Mouse (Mus musculus) hindlimb bud, embryonic 11.5 days (tissue): ENCODE measurements around the gene Ckmt1.
A peak's percentile ranks its signal among the peaks of the same experiment; 100 is the strongest.
"Not testable (repeated sequence)": the region's sequence is repeated elsewhere in the genome, so short reads cannot be mapped to it uniquely, and the experiment has no call there.

Experiments
- DNase-seq: peaks from one replicate; pipeline ENCODE4 v3.0.0-alpha.2; 2012; ENCODE audit warnings: low read depth, low spot score; ENCODE audit errors: extremely low spot score

Gene Ckmt1

GRCm38 (mm10) chr2:121357494-121357893 is at the start of gene Ckmt1:
Ckmt1 (plus strand) TSS chr2:121357714.
- DNase-seq: no peak

DNA sequence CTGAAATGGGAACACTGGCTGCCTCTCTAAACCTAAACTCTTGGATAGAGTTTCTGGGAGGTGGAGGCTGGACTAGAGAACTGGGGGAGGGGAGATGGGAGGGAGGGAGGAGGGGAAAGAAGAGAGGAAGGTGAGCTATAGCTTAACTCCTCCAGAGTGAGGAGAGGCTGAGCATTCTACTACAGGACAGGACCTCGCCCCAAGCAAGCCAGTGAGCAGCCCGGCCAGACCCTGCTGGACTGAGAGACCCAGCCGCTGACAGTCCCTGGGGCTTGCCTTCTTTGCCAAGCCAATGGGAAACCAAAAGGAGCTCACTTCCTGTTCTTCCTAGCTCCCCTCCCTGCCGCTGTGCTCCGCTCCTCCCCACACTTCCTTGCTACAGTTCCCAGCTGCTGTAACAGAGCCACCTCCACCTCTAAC is 48.5 kb upstream of the Ckmt1 start:
- no peak for DNase-seq

- DNase-seq: no peak
Measured at GRCm38 (mm10) chr2:121316278-121316677, 41.2 kb upstream of the Ckmt1 start.

DNA sequence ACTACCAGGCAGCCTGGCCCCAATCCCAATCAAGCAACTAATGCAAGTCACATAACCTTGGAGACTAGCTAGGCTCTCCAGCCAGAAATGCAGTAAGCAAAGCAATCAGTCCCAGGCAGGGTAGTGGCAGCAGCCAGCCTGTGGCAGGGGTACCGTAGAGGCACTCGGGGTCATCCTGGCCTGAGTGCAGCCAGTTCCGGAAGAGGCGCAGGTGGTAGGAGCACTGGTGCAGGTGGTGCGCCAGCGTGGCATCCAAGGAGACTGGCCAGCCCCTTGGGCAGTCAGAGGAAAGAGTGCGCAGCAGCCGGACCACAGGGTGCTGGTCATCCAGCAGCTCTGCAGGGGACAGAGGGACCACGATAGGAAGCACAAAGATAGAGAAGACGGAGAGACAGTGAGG is 34.5 kb upstream of the Ckmt1 start:
- DNase-seq: no peak

DNA sequence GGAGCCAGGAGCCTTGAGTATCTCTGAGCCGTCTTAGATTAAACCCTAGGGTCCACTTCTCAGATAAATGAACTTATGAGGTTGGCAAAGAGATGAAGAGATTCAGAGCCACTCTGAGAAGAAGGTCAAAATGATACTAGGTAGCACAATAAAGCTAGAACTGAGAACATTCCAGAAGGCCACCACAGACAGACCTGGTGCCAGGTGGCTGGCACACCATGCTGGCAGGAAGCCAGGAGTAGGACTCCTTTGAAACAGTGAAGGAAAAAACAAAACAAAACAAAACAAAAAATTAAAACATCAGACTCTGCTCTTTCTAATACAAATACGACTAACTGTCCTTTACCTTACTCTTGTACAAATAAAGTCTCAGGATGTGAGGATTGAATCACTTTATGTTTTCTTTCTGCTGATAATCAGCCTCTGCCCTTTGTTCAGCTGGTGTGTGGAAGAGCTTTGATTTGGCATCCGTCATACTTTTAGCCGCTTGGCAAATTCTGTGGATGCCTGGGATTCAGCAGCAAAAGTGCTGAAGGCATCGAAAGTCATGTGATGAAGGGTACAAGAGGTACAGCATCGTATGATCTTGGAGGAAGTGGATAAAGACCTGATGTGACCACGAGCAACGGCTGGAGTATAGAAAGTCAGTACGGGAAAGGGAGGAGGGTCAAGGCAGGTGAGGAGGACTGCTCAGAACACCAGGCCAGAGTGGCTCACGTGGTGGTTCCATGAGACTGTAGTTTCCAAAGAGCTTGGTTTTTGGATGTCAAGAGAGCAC is 33.6 kb upstream of the Ckmt1 start:
- no peak for DNase-seq

DNA sequence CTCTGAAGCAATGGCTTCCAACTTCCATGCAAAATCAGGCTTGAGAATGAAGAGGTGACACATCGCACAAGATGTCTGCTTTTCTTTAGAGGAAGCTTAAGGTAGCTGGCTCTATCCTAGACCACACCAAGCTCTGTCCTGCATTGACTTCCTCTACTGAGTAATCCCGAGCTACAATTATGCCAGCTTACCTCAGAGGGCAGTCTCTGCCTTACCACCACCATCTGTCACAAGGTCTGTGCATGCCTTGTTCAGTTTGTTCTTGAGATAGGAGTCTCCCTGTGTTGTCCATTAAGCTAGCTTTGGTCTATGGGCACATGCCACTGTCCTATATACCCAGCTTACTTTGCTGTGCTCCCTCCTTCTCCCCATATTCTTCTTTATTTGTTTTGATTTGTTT is 28.0 kb upstream of the Ckmt1 start:
- DNase-seq: no peak

DNA sequence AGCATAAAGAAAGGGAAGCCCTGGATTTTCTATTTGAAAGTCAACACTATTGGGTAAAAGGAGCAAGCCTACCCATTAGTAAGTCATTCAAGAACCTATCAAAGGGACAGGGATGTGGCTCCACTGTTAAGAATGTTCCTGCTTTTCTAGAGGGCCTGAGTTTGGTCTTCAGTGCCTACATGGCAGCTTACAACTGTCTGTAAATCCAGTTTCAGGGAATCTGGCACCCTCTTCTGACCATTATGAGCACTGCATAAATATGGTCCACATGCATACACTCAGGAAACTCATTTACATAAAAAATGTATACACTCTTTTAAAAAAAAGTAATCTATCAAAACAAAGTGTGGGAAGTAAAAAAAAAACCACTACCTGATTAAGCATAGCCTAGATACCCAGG is 18.5 kb upstream of the Ckmt1 start:
- DNase-seq: no peak

GRCm38 (mm10) chr2:121353156-121353555 is 4.4 kb upstream of the Ckmt1 start:
- no peak for DNase-seq

DNA sequence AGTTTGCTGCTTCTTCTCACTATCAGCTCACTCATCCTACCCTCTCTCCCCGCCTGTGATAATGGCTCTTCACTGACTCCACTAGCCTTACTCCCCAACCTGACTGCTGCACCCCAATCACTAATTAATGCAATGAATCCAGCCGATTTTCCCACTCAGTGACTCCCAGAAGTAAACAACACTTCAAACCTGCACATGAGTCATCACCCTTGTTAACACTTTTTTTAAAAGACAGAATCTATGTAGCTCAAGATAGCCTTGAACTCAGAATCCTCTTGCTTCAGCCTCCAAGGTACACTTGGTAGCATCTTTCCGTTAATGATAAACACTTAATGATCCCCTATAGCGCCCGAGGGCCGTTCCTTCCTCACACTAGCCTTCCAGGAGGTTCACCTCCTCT is 3.1 kb upstream of the Ckmt1 start:
- DNase-seq: no peak

- peak; percentile 79 for DNase-seq
Measured at GRCm38 (mm10) chr2:121354820-121355592, 2.5 kb upstream of the Ckmt1 start, which contains the start of gene Ppip5k1. Ppip5k1 (minus strand) TSS chr2:121355396.

DNA sequence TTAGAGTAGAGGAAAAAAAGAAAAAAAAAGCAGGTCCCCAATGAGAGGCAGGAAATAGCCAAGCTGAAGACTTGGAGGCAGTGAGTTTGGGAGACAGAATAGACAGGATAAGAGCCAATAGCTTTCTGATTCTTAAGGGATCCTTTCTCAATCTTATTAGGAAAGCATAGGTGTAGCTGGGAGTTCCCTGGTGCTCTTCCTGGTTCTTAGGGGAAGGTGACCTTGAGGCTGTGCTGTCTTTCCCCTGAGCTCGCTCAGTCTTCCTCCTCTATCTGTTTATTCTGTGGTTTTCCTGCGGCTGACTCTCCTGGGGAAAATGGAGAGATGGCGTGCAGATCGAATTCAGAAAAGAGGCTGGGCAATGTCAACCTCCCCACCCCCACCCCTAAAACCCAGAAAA is 447 bp downstream of the Ckmt1 start:
- no peak for DNase-seq

DNA sequence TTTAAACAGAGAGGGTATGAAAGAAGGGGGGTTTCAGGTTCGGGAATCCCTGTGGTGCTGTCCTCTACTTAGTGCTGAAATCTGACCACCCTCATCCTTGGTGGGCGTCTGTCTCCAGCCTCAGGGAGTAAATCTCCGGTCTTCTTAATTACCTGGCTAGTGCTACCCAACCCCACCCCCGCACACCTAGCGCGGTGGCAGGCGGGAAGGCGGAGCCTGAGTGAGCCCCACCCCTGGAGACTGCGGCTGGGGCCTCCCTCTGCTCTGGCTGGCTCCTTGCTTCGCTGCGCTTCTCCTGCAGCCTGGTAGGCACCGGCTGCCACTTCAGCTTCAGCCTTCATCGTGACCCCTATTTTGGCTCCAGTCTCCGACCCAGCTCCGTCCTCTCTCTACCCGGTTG is 867 bp downstream of the Ckmt1 start:
- DNase-seq: no peak

GRCm38 (mm10) chr2:121359461-121359860 is 1.9 kb downstream of the Ckmt1 start:
- DNase-seq: no peak

GRCm38 (mm10) chr2:121363656-121364055 is 6.1 kb downstream of the Ckmt1 start:
- no peak for DNase-seq

DNA sequence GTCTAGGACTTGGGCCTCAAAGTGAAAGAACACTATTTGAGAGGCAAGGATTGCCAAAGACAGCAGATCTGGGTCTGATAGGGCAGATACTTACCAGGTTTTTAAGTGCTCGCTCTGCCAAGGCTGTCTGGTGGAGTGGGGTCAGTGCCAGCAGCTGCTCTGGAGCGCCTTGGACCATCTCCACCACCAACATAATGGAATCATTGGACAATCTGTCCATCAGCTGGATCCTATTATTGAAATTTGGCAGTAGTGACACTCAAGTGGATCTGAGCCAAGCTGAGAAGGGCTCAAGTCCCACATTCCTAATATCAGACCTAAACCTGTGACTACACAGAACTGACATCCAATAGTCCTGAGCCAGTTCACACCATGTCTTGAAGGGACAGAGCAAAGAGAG is 11.3 kb downstream of the Ckmt1 start:
- no peak for DNase-seq

- DNase-seq: no peak
Measured at GRCm38 (mm10) chr2:121370921-121371320, 13.4 kb downstream of the Ckmt1 start.

DNA sequence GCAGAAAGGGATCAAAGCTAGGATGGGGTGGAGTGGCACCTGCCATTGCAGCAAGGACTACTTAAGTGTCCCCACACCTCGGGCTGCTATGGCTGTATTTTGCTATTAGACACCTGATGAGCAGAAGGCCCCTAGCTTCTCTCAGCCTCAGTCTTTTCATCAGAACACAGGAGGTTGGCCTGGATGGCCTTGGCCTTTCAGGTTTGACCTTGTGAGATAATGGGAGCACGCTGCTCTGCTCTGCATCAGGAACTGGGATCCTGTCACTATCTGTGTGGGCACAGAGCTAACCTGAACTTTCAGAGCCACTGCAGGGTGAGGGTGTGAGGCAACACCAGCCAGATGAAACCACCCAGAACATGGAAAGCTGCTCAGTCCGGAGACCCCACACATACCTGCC is 14.8 kb downstream of the Ckmt1 start:
- no peak for DNase-seq

DNA sequence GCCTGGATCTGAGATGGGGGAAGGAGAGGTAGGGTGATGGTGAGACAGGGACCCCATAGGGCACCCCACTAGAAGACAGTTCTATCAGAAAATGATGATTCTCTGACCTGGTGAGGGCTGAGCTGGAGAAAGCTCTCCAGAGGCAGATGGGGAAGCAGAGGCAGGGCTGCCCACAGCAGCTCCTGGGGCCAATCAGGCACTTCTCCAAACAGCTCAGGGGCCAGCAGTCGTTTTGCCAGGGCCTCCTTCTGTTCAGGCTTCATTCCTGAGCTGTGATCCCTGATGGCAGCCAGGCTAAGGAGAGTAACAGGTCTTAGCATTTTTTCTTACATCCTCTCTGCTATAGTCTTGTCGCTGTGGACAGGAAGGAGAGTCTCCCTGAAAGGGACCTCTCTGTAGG is 17.3 kb downstream of the Ckmt1 start:
- no peak for DNase-seq

GRCm38 (mm10) chr2:121386961-121387575 is 29.6 kb downstream of the Ckmt1 start, which contains the start of gene Strc:
Strc (minus strand) TSS chr2:121387168.
- DNase-seq: not testable (repeated sequence)

GRCm38 (mm10) chr2:121396624-121397023 is 39.1 kb downstream of the Ckmt1 start:
- peak; percentile 71 for DNase-seq

- DNase-seq: no peak
Measured at GRCm38 (mm10) chr2:121403296-121403695, 45.8 kb downstream of the Ckmt1 start.

DNA sequence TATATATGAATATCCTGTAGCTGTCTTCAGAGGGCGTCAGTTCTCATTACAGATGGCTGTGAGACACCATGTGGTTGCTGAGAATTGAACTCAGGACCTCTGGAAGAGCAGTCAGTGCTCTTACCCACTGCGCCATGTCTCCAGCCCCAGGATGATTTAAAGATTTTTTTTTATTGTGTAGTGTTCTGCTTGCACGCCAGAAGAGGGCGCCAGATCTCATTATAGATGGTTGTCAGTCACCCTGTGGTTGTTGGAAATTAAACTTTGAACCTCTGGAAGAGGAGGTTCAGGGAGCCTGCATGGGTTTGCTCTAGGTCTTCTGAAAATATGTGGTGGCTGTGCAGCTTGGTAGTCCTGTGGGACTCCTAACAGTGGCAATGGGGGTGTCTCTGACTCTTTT is 50.6 kb downstream of the Ckmt1 start:
- DNase-seq: no peak
